Mouse (Mus musculus) testis, adult 2 months (tissue): ENCODE results near the gene Slc35b4.

Source experiments
- CTCF ChIP-seq: fragments of 200-500 bp; IDR thresholded peaks from 2 replicates; pipeline ENCODE4 v1.5.1; 2012; ENCODE audit warnings: low read depth, mild to moderate bottlenecking, inconsistent platforms, low read length, moderate library complexity; ENCODE audit not compliant: control insufficient read depth, insufficient read depth, insufficient replicate concordance
- POLR2A ChIP-seq: fragments of 200-500 bp; IDR thresholded peaks from 2 replicates; pipeline ENCODE4 v1.6.1; 2012; ENCODE audit warnings: low read depth, mild to moderate bottlenecking, inconsistent platforms, low read length, moderate library complexity; ENCODE audit not compliant: control insufficient read depth

- TF ChIP-seq POLR2A (no peak), CTCF (no peak)
Observed at GRCm38 (mm10) chr6:34148639-34149038, 28.3 kb downstream of the Slc35b4 start.
